Mouse (Mus musculus): ENCODE measurements at regions not wholly inside any gene's neighbourhood (a gene's known extent, or its start where the extent isn't known, plus 50 kb on each side); places are given as distances from the start of the nearest gene placed in this dataset.

DNA sequence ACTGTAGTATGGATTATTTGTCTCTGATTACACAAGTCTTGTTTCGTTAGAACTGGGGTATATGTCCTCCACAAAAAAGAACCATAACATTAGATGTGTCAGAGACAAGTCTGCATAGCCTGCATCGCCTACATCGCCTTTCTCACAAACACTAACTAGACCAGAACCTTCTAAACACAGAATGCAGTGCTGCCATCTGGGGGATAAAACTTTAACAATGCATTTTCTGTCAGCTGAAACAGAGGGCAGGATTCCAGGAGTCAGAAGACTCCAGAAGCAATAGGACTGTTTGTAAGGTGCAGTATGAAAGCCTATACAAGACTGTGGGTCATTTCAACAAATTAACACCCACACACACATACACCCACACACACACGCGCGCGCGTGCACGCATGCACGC lies 485.4 kb upstream of the Syt1 start:
- TF ChIP-seq CTCF (IDR thresholded peaks at IDR 0.05; ENCODE audit: borderline replicate concordance, insufficient read depth, low read length) (no peak), POLR2A (IDR thresholded peaks at IDR 0.05; ENCODE audit: low read depth, low read length) (no peak)

Data from embryonic fibroblast, embryonic 13.5 days (primary cell).